Mouse (Mus musculus): ENCODE data around the gene Gm17268.

Gene Gm17268

DNA sequence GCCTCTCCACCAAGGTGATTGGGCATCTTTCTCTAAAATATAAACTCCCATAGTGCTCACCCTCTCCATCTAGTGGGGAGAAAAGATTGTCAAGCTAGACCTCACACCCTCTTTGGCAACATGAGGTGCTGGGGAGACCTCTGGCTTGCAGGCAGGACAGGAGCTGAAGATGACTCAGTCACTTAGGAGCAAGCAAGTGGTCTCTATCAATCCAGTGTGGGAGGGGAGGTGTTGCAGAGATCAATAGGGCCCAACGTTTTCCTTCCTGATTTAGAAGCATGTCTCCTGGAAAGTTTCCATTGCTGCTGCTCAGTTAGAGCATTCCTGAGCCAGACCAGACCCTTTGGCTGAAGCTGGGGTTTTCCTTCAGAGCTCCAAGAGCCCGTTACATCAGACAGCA lies at the start of gene Gm17268:
Gm17268 (minus strand) TSS at position 28 of the 400 bp plus-strand sequence.
- in situ Hi-C loops (cut with MboI, MseI) = no loop called here

DNA sequence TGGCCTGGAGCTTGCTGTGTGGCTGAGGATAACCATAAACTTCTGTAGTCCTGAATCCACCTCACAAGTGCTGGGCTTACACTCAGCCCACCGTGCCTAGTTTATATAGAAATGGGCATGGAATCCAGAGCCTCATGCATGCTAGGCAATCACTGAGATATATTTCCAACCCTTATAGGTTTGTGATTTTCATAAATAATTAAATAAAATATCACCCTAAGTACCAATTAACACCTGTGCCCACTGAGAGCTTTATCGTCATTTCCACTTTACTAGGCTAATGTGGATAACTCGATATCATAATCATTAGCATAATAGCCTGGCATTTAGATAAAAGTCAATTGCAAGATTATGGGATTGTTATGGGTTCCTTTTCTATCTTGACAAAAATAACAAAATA lies 46.0 kb upstream of the Gm17268 start:
- in situ Hi-C loops (cut with MboI, MseI) = no loop called here

DNA sequence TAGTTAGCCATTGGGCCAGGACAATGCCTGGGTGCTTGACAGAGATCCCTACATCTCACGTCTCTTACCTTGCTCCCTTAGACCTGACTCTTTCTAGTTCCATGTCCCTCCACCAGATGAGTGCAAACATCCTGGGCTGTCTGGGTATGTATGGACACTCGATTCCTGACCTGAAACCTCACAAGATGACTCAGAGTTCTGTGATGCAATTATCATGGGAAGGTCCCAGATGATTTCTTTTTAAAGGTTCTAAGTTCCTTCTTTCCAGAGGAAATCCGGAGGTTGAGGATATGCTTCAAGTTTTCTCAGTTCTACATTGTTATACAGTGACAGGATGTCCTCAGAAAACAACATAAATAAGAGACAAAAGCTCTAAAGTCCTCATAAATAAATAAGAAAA lies 42.5 kb upstream of the Gm17268 start:
- in situ Hi-C loops (cut with MboI, MseI) = no loop called here

DNA sequence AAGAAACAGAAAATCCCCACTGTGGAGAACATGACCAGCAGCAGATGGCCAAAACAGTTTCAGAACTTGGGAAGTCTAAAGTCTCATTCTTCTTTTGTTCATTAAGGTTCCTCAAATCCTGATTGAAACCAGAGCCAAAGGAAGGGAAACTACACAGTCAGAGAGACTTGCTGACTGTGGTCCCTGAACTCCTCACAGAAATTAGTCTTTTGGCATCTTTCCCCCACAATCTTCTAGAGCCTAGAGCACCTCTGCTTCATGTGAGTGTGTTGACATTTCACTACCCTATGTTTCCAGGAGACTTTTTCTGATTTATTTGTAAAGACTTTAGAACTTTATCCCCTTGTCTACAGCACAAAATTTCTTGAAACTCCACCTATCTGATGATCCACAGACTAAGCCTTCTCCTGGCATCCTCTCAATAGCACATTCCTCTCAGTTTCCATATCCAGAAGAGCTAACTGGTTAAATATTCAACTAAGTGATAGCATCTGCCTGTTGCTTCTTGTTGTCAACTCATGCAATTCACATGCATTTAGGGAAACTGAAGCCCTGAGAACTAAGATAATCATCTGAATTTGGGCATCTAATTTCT lies 39.9 kb upstream of the Gm17268 start:
- in situ Hi-C loops (cut with MboI, MseI) = no loop called here

DNA sequence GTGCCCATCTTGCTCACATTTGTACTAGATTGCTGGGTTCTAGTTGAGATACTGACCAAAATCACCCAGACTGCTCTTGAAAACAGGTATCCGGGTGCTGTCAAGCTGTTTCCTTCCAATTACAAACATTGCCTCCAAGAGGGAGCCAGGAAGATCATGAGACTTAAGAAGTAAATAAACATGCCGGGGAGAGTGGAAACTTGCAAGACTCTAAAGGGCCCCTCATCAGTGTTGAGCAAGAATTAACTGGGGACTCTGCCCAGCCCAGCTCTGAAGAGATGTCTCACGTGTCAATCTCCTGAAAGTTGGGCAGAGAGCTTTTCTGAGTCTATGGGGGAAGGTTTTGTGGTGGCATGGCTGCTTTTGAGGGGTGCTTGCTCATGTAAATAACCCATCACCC lies 38.7 kb upstream of the Gm17268 start:
- in situ Hi-C loops (cut with MboI, MseI) = no loop called here

DNA sequence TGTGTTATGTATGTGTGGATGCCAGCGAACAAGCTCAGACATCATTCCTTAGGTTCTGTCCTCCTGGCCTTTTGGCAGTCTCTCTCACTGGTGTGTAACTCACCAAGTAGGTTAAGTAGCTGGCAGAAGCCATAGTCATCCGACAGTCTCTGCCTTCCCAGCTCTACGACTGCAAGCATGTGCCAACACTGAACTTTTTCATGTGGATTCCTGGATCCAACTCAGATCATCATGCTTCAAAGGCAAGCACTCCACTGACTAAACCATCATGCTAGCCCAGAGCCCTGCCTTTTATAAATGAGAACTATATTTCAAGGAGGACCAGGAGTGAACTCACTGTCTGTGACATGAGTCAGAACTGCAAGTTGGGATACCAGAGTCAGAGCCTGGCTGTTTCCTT lies 35.3 kb upstream of the Gm17268 start:
- in situ Hi-C loops (cut with MboI, MseI) = no loop called here

DNA sequence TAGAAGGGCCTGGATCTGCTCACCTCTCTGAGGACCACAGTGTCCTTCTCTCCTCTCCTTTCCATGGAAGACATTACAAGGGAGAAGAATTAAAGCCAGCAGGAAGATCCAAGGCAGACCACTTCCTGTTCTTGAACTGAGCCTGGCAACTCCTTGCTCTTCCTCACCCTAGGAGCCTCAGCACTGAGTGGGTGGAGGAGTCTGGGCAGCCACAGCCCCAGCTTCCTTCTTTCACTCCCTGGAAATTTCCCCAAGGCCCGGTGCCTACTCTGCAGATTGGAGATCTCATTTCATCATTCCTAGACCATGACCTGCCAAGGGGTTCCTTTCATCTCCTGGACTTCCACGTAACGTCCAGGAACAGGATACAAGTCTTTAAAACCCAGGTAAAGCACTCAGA lies 34.6 kb upstream of the Gm17268 start:
- in situ Hi-C loops (cut with MboI, MseI) = no loop called here

DNA sequence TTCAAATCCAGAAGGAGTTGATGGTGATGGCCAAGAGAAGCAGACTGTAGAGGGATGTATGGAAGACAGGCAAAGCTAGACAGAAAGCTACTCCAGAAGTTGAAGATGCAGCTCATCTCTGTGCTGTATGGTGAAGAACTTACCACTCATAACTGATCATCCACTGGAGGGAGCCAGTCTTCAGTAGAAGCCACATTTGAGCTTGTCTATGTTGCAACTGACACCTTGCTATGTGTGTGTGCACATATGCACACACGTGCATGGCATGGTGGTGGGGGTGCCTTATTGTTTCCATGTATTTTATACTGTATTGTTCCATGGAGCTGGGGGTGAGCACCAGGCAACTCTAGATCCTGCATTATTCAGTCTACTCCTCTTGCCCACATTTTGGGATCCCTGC lies 34.0 kb upstream of the Gm17268 start:
- in situ Hi-C loops (cut with MboI, MseI) = no loop called here

DNA sequence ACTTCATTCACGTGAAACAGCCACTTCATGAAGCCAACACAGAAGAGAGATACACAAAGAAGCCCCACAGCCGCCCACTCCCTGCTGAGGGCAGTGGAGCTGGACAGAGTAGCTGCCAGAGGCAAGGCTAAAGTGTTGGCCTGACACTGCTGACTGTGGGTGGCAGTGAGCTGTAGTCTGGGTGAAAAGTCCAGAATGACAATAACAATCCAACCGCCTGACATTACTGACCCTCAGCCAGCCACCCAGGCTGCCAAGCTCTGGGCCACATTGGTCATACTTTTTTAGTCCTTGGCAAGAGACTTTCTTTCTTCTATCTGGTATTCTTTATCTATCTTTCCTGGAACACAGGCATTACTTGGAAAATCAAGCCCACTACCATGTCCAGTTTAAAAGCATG lies 32.7 kb upstream of the Gm17268 start:
- in situ Hi-C loops (cut with MboI, MseI) = no loop called here

DNA sequence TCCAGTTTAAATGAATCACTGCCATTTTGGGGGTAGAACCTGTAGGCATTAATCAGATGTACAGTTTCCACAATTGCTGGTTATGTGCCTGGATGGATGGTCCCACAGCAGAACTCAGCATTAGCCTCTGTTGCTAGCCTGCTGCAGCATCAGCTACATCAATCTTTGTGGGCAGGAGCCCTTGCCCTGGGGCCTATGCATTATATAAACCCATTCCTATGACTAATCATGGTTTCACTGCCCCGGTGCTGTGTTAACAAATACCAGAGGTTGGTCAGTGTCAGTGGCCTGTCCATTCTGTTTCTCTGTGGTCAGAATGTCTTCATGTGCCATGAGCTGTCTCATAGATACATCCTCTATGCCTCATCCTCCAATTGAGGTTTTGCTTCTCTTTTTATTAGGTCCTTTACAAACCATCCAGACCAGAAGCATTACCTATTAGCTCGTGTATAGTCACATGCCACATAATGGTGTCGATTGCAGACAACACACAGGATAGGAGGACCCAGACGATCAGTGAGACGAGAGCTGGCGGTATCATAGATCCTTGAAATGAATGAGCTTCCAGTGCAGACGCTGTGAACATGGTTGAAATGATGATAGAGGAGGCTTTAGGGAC lies 28.7 kb upstream of the Gm17268 start:
- in situ Hi-C loops (cut with MboI, MseI) = no loop called here

DNA sequence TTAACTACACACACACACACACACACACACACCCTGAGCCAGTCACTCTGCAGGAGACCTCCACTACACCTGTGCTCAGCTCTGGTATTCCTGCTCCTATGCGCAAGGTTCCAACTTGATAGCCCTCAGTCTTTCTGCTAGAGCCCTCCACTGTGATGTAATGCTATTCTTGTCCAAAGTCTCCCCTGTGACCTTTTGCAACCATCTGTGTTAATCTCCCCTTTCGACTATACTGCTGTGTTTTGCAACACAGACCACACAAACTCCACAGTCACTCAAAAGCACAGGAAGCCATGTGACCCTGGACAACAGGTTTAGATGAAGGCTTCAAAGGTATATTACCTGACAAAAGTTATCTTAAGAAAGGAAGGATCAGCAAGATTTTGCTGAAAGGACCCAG lies 25.1 kb upstream of the Gm17268 start:
- in situ Hi-C loops (cut with MboI, MseI) = no loop called here

DNA sequence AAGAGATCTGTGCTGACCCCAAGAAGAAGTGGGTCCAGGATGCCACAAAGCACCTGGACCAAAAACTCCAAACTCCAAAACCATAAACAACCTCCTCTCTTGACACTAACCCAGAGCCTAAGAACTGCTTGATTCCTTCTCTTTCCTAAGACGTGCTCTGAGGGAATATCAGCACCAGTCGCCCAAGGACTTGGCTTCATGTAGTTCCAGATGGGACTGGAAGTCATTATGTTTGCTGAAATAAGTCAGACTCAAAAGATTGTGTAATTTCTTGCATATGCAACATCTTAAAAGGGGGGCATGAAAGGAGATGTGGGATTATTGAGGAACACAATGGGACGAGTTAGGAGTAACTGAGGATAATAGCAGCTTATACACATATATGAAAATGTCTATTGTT lies 23.9 kb upstream of the Gm17268 start:
- in situ Hi-C loops (cut with MboI, MseI) = no loop called here

DNA sequence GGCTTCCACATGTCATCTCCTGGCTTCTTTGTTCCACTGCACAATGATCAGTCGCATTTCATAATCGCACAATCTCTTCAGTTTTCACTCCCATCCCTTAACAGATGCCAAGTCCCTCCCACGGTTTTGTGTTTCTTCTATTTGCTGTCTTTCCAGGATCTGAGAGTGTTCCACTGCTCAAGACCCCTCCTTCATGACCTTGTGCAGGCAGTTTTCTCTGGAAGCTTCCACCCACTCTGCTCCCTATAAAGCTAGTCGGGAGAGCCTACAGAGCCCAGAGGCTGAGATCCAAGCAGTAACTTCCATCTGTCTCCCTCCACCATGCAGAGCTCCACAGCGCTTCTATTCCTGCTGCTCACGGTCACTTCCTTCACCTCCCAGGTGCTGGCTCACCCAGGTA lies 19.3 kb upstream of the Gm17268 start, which contains the start of gene Ccl11:
Ccl11 (plus strand) TSS at position 178 of the 400 bp plus-strand sequence.
- in situ Hi-C loops (cut with MboI, MseI) = no loop called here

DNA sequence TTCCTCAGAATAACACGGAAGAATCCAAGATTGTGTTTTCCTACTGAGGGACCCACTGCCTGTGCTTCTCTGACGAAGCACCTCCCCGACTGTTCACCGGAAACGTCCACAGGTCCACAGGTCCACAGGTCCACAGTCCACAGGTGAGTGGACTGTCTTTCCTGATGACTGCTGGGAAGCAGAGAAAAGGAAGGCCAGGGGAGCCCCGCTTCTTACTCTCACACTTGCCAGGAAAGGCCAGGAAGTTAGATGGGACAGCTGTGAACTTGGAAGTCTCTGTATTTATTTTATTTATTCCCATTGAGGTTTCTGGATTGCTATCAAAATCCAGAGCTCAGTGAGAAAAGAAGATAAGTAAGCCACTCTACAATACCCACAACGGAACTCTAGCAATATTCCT lies 15.5 kb upstream of the Gm17268 start:
- in situ Hi-C loops (cut with MboI, MseI) = no loop called here

DNA sequence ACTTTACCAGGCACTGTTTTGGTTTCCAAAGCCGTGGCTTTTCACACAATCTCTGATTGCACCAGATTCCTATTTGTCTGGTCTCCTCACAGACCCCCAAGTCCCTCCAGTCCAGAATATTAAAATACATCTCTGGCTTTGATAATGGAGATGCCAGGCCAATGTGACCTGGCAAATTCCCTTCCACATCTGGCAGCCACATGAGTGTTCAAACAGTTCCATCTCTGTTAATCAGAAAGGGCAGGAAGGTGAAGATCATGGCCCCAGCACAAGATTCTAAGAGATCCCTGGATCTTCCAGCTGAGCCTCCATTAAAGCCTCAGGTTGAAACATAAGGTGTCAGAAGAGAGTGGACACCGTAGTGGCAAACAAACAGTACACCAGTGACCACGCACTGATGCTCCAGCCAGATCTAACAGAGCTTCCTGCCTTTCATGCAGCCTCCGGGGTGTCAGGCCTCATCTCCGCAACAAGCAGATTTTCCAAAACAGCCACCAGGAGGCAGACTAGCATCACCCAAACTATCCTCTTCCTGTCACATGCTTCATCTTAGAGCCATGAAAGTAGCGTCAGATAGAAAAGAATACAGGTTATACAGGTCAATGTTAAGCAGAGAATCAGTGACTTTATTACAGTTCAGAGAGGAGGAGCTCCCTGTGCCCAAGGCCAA lies 9.5 kb upstream of the Gm17268 start:
- in situ Hi-C loops (cut with MboI, MseI) = loop anchor here (10.0 kb wide), 1 partner anchor 127 kb away; no protein-coding TSS in a partner anchor

DNA sequence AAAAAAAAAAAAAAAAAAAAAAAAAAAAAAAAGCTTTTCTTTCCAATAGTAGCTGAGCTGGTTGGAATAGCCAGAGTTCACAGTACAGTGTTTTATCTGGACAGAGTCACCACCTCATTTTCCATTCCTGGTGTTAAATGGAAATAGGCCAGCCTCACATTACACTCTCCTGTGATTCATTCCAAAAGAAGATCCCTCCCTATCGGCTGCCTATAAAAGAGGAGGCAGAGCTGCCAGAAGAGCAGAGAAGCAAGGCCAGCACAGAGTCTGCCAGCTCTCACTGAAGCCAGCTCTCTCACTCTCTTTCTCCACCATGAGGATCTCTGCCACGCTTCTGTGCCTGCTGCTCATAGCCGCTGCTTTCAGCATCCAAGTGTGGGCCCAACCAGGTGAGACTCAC lies 7.1 kb upstream of the Gm17268 start, which contains the start of gene Ccl7:
Ccl7 (plus strand) TSS at position 242 of the 400 bp plus-strand sequence.
- in situ Hi-C loops (cut with MboI, MseI) = loop anchor here (10.0 kb wide), 1 partner anchor 129 kb away; no protein-coding TSS in a partner anchor

DNA sequence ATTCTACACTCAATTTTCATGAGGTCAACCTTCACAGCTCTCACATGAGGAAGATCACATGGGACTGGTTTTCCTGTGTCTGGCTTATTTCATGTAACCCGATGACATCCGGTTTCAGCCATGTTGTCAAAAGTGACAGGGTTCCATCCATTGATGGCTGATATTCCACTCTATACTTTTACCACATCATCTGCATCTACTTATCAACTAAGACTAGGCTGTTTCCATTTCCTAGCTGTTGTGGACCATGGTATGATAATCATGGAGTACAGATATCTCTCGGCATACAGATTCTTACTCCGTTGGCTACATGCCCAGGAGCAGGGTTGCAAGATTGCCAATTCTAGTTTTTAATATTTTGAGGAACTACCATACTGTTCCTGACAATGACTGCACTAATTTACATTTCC lies 3.3 kb upstream of the Gm17268 start:
- in situ Hi-C loops (cut with MboI, MseI) = loop anchor here (10.0 kb wide), 1 partner anchor 133 kb away; no protein-coding TSS in a partner anchor

DNA sequence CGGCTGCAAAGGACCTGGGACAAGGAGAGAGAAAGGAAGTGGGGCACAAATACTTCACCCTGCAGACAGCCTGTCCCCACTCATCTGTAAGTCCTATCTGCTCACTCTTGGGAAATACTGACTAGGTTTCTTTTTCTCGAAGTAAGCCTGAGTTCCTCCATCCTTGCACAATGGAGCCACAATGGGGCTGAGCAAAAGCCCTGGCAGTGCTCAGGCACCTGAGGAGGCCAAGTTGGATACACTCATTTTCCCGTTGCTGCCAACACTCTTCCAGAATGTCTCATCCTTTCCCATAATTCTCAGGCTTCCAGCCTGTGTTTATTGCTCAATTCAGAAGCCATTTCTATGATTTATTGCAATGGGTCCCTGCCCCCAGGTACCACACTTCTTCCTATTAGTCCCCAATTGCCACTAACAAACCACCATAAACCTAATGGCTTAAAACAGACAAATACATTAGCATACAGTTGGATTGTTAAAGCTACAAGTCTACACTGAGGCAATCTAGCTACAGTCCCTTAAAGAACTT lies 834 bp upstream of the Gm17268 start:
- in situ Hi-C loops (cut with MboI, MseI) = no loop called here

DNA sequence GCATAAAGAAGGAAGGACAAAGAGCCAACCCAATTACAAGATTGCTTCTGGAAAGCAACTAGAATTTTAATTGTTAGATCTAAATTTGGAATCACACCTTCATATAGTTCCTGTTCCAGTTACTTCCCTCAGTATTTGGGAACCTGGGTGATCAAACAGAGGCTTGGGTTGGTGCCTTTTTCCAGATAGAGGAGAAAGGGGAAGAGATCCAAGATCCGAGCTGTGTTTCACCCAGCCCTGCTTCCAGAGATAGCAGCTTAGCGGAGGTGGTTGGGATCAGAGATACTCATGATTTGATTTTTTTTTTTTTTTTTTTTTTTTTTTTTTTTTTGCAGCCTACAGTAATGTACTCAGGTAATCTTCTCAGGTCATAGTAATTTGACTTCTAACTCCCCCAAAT lies 2.5 kb downstream of the Gm17268 start:
- in situ Hi-C loops (cut with MboI, MseI) = no loop called here

DNA sequence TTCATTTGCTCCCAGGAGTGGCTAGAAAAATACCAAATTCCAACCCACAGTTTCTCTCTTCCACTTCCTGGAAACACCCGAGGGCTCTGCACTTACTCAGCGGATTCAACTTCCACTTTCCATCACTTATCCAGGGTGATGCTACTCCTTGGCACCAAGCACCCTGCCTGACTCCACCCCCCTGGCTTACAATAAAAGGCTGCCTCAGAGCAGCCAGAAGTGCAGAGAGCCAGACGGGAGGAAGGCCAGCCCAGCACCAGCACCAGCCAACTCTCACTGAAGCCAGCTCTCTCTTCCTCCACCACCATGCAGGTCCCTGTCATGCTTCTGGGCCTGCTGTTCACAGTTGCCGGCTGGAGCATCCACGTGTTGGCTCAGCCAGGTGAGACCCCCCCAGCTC lies 3.0 kb downstream of the Gm17268 start, which contains the start of gene Ccl2:
Ccl2 (plus strand) TSS at position 216 of the 400 bp plus-strand sequence.
- in situ Hi-C loops (cut with MboI, MseI) = no loop called here

DNA sequence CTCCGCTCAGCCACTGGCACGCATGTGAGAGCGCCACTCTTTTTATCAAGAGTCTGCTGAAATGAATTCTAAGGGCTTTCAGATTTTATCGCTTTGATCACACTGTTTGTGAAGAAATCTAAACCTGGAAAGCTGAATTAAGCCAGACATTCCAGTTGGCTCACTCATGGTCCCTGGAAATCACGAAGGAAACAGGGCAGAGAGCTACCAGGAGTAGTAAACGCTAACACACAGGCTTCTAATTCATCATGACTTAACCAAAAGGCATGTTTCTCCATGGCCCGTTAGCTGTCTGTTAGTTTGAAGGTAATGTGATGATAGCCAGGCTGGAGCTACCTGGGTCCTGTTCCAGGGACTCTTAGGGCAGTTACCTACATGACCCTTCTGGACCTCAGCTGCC lies 3.9 kb downstream of the Gm17268 start:
- in situ Hi-C loops (cut with MboI, MseI) = no loop called here

DNA sequence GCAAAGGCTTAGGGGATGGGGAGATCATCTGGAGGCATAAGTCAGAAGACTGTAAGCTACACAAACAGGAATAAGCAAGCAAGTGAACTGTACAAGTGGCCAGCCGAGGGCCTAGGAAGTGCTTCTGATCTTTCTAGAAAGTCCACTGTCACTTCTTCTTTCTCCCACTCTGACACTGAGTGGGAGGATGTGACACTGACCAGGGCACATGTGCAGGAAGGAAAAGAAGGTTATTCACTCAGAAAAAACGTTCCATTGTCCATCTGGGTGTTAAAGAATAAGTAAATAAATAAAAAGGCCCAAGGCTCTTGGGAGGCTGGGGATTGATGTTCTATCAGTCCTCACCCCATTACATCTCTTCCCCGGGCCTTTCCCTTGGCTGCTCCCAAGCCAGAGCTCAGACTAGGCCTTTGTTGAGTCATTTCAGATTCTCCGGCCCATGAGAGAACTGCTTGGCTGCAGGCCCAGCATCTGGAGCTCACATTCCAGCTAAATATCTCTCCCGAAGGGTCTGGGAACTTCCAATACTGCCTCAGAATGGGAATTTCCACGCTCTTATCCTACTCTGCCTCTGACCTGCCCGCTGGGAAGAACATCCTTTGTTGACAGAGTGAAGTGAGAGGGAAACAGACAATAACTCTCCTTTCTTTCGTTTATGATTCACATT lies 5.6 kb downstream of the Gm17268 start:
- in situ Hi-C loops (cut with MboI, MseI) = no loop called here
